Mouse (Mus musculus): ENCODE results near the gene Slc15a5.

The Slc15a5 gene

DNA sequence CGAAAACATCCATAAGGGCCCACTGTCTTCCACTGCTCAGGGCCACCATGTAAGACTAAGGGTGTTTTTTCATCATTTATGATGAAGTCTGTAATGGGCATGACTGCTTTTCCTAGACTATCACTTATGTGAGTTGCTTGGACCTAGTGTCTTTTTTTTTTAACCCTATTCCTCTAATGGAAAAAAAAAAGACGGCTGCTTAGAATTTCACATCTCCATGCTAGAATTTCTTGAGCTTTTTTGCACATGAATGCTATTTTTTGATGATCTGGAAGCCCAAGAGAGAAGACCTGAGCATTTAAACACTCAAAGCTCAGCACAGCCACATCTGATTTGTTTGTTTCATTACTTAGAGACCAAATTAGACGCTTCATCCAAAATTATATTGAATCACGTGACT is at the start of gene Slc15a5:
Slc15a5 (minus strand) TSS at position 101 of the 400 bp plus-strand sequence.
- DNase-seq (ENCODE audit: low read depth, low spot score) = no peak

DNA sequence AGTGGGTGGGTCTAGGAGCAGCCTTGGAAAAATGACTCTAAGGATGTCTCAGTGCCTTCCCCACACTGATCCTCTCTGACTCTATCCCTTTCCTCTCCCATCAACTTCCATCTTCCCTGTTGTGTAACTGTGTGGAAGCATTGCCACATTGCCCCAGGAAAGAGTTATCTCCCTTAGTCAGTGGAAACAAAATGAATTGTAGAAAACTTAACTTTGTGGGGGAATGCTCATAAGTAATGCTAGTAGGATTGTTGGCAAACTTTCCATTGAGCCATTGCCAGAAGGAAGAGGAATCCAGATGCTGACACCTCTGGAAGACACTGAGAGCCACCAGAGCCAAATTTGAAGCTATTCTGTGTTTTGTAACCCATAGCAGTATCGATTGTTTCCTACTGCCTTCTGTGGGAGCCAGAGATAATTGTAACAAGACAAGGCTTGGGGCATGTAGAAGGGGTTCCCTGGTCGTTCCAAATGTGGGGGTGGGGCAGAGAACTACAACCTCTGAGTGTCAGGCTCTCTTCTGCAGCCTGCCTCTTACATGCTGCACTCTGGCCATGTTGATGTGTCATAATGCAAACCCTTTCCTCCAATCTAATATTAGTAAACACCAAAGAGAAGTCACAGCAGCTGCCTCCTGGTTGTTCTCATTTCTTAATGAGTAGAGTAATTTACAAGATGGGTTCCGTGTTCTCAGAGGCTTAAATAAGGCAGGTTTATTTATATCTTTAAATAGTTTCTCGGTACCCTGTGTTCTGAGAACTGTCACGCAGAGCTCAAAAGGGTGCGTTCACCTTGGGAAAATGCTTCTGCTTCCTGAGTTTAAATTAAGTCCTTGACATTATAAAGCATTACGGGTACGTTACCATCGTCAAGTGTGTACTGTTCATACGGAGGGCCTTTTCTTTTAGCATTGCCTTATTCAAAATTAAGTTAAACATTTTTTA is 48.9 kb upstream of the Slc15a5 start:
- peak; percentile 27 for DNase-seq (ENCODE audit: low read depth, low spot score)

DNA sequence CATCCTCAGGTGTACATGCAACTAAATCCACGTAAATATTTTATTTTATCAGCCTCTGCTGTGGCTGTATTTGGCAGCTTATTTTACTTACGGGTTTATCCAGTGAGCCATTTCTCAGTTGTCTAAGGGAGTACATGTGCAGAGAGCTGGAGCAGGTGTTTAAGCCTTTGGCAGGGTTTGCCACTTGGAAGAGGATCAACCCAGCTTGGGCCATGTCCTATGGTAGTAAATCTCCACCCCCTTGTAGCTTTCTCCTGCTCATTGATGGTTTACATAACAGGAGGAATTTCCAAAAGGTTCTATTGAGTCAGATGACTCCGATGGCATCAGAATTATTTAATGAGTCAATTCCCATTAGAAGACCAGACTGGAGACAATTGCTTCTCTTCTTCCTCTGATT is 37.8 kb upstream of the Slc15a5 start:
- DNase-seq (ENCODE audit: low read depth, low spot score) = no peak

DNA sequence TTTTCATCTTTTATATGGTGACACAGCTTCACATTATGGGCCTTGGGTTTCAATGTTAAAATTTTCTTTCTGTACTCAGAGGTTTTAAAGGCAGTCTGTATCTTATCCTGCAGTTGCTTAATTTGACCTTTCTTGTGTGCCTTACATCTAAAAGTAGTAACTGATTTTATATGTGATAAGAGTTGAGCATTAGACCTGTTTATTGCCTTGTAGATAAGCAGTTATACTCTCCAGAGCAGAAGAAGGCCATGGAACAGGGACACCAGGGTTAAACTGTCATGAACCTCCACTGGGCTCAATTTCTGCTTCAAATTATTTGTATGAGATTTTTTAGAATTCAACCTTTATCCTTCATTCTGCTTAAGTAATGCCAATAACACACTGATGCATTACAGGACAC is 24.8 kb upstream of the Slc15a5 start:
- no peak for DNase-seq (ENCODE audit: low read depth, low spot score)

DNA sequence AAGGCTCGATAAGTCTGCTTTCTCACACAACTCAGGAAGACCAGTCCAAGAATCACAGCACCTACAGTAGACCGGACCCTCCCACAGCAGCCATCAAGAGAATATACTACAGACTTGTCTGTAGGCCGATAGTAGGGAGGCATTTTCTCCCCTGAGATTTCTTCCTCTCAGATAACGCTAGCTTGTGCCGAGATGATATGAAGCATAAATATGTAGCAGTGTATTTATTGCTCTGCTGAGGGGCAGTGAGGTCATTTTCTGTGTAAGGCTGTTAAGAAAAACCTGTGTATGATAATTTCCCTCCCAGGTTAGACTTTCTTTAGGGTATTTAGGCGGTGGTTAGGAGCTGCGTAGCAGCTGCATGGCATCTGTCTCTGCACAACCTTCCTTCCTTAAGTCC is 23.2 kb upstream of the Slc15a5 start:
- DNase-seq (ENCODE audit: low read depth, low spot score) = no peak

DNA sequence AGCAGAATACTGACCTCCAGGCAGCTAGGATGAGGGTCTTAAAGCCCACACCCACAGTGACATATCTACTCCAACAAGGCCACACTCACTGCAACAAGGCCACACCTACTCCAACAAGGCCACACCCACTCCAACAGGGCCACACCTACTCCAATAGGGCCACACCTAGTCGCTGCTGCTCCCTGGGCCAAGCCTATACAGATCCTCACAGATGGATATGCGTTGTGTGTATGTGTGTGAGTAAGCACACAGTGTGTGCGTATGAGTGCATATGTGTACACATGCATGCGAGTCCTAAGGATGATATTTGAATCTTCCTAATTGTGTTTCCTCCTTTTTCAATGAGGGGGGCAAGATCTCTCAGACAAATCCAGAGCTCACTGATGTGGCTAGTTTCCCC is 22.1 kb upstream of the Slc15a5 start:
- no peak for DNase-seq (ENCODE audit: low read depth, low spot score)

DNA sequence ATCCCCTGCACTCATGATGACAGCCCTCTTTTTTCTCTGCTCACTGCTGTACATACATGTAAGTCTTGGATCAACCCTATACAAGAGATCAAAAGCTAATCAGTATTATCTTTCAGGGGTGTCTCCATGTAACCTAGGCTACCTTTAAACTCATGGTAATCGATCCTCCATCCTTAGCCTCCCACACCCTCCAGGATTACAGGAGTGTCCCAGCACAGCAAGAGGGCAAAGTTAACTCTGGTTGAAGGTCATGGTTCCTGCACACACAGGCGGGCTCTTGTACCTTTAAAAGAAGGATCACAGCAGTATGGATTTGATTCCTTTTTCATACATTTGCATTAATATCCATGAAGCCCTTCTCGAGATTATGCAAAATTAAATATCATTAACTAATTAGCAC is 19.9 kb upstream of the Slc15a5 start:
- no peak for DNase-seq (ENCODE audit: low read depth, low spot score)

DNA sequence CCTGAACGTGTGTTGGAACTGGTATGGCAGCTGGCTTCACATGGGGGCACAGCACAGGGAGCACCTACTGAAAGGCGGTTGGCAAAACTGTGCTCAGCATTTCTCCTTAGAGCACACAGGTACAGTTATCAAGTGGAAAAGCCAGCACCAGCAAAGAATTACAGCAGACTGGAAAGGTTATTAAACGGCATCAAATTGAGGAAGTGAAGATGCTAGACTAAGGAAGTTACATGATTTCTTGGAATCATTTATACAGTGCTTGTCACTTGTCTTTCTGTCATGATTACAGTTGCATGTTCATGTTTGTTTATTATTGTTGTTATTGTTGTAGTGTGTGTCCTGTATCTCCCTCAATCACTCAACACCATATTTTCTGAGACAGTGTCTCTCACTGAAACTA is 15.3 kb upstream of the Slc15a5 start:
- no peak for DNase-seq (ENCODE audit: low read depth, low spot score)

DNA sequence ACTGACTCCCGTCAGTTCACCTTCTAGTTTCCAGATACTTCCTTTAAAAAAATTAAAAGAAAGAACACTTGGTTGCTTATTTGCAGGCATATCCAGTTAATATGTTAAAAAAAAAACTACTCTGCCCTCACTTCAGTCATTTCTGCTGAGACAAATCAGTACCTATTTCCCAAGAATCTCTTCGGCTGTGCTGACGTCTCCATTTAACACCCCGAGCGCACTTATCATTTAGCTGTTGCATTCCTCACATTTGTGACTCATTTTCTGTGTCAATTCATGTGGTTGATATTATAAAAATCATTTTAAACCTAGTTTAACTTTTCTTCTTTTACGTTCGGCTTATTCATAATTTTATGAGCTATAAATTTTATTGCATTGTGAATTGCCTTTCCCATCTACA is 12.7 kb upstream of the Slc15a5 start:
- DNase-seq (ENCODE audit: low read depth, low spot score) = no peak

DNA sequence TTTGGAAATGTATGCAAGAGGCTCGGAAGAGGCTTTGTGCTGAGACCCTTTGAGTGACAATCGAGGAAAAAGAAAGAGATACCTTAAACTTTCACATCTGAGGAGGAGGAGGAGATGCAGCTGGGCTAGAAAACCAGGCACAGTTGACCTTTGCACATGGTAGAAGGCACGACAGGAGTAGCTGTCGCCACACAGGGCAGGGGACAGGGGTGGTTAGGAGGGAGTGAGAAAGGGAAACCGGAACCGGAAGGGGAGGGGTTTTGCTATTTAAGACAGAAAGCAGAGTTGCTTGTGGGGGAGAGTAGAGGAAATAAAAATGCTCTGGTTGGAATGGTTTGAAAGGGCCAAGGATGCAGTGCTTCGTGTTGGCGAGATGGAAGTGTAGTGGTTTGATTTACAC is 9.4 kb upstream of the Slc15a5 start:
- DNase-seq (ENCODE audit: low read depth, low spot score) = no peak

DNA sequence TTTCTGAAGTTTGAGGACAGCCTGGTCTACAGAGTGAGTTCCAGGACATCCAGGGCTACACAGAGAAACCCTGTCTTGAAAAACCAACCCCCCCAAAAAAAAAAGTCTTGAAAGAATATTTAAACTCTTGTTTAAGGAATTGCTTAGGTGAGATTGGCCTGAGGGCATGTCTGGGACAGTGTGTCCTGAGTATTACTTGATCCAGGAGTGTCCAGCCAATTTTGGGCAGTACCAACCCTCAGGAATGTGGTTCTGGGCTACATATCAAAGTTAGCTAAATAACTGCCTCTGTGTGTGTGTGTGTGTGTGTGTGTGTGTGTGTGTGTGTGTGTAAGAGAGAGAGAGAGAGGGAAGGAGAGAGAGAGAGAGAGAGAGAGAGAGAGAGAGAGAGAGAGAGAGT is 6.7 kb upstream of the Slc15a5 start:
- DNase-seq (ENCODE audit: low read depth, low spot score) = peak; percentile 41

DNA sequence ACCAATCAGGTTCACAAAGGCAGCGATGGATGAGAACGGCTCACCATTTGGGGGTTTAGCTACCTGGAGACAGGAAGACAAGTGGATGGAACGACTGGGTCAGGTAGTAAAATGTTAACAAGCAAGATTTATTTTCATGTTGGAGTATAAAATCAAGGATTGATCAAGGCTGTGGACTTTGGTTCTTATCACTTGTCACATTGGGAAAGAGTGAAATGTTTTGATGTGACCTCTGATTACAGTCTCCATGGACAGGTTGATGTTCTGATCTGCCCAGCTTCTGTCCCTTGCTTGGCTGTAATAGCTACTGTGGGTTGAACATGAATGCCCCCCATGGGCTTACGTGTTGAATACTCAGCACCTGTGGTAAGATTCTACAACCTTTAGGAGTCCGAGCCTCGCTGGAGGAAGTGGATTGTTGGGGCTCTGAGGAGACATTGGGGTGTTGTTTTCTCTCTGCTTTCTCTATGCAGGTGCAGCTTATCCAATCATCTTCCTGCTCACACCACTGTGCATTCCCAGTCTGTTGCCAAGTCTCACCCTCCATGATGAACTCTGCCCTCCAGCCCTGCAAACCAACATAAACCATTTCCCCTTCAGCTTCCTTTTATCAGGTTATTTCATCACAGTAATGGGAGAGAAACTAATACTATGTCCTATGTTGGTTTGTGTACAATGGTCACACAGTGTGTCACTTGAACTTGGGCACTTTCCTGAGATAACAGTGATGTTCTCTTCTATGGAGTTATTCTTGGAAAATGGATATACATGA is 1.2 kb upstream of the Slc15a5 start:
- no peak for DNase-seq (ENCODE audit: low read depth, low spot score)

DNA sequence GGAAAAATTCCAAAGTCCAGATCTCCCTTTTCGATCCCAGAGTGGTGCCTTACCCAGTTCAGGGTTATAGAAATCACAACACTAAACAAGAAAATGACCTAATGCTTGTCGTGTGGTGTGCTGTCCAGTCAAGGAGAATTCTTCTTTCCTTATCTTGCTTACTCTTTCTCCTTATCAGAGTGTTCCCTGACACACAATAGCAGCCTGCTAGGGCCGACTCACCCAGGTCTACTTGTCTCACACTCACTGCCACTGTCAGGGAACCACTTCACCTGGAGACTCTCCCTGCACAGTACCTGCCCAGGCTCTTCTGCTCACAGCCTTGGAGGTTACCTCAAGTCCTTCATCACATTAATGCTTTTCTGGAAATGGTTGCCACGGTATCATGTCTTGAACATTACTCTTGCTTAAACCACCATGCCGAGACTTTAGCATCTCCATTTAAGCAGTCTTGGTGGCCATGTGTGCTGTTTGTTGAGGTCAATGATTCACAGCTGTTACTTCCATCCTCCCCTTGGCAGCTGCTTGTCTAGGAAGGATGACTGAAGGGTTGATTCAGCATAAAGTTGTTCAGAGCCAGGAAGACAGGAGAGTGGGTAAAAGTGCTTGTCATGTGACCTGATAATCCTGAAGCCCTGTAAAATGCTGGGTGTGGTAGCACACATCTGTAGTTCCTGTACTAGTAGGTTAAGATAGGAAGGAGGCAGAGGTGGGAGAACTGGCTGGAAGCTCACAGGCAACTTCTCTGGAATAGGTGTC is 1.9 kb downstream of the Slc15a5 start:
- no peak for DNase-seq (ENCODE audit: low read depth, low spot score)

DNA sequence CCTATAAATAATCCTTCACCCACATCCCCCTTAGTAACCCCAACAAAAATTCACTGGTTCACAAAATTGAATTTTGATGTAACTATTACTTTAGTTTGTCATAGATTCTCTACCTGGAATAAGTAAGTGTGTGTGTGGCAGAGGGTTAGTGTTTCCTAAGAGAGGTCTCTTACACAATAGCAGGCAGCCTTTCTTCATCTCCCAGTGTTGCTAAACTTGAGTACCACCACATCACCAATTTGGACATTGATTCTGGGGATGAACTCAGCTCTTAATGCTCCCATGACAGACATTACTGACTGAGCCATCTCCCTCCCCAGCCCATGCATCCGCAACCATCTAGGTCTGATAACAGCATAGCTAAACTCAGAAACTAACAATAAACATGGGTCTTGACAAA is 4.0 kb downstream of the Slc15a5 start:
- no peak for DNase-seq (ENCODE audit: low read depth, low spot score)

DNA sequence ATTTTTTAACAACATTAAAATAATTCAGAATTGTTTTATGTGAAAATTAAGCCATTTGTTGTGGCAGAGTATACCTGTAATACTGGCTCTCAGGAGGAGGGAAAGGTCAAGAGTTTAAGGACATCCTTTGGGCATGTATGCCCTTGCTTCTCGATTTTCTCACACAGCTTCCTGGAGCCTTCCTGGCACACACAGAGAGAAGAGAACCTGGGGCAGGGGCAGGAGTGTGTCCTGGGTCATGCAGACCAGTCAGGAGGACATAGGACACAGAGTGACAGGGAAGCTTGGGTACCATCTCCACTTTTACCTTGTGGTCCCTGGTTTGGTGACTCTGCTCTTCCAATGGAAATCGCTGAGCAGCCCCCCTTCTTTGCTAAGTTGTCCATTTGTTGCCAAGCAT is 6.2 kb downstream of the Slc15a5 start:
- no peak for DNase-seq (ENCODE audit: low read depth, low spot score)

DNA sequence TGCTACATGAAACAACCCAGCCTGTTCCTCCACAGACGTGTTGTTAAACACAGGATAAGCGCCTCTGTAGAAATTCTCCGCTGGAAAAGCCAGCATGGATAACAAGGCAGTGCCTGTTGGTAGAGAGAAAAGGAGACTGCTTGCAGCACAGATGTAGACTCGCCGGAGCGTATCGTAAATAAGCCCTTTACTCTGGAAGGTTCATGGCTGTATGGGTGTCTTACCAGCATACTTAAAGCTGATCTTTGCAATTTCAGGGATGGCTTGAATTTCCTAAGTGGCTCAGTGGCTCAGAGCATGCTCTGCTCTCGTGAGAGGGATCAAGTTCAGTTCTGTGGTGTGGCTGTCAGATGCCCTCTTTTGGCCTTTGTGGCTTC is 6.8 kb downstream of the Slc15a5 start:
- no peak for DNase-seq (ENCODE audit: low read depth, low spot score)

DNA sequence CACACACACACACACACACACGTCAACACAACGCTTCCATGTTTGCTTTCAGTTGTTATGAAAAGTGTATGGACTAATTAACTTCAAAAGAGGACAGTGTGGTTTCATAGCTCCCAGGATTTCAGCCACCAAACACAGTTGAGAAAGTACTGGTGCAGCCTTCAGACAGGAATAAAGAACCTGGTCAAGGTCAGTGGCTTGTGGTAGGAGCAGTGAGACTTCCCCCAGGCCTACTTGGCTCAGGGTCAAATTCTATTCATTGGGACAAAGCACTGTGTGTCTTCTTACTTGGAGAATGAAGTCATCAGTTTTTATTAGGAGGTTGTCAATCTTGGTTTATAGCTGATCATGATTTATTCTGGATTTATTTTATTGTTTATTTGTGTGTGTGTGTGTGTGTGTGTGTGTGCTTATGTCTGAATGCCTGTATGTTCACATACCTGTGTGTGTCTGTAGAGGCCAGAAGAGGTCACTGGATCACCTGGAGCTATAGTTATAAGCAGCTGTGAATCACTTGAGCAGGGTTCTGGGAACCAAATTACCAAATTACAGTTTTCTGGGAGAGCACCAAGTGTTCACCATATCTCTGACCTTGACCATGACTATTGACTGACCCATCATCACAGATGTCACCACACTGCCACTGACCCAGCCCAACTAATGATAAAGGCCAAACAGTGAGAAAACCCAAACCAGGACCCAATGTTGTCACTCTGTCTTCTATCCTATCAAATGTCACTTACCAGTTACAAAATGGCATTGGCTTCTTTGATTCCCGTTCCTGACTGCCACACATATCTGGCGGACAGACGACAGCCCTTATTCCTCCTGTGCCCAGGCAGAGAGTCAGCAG is 7.4 kb downstream of the Slc15a5 start:
- DNase-seq (ENCODE audit: low read depth, low spot score) = no peak

DNA sequence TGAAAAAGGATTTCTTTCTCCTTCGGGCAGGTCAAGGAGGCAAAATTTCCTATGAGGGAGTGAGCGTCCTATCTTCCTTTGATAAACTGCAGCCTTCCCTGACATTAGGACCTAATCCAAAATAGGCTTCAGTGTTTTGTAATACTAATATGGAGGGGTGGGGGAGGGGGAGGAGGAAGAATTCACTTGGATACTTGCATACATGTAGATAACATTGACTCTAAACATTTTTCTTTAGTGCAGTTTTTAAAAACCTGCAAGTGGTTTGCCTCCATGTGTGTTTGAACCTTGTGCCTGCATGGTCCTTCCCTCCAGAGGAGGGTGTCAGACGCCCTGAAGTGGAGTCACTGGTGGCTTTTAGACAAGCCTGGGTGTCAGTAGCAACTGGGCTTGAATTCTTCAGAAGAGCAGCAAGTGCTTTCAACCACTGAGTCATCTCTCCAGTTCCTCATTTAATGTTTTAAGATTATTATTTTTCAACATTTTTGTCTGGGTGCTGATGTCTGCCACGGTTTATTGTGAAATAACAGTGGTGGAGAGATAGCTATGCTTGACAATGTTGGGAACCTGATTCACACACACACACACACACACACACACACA is 8.1 kb downstream of the Slc15a5 start:
- no peak for DNase-seq (ENCODE audit: low read depth, low spot score)

DNA sequence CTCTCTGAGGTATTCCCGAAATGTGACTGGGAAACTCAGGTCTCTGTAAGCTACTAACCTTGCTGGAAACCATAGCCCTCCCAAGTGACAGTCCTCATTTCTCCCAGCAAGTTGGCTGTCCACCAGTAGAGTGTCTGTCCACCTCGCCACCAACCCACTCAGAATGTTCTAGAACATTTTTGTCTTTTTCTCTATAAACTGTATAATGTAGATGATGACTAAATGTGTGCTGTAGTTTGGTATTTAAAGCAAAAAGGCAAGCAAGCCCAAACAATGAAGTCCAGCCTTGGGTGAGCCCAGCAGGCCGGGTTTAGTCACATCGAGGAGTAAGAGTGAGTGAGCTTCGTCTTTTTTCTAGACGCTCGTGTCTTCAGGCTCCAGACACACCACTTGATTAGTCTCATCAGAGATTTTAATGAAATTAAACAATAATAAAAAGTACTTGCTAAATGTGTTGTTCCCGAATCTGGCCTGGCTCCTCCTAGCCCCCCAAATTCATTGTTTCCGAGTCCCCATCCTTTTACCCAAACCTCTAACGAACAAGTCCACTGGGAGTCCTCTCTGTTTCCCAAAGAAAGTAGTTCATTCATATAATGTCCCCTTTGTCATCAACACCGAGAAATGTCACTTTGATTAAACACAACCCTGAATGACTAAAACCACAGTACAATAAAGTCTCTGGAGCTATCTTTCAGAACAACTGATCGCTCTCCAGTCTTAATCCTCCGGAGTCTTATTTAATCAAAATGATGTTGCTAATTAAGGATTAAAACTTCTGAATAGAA is 8.8 kb downstream of the Slc15a5 start:
- DNase-seq (ENCODE audit: low read depth, low spot score) = no peak

DNA sequence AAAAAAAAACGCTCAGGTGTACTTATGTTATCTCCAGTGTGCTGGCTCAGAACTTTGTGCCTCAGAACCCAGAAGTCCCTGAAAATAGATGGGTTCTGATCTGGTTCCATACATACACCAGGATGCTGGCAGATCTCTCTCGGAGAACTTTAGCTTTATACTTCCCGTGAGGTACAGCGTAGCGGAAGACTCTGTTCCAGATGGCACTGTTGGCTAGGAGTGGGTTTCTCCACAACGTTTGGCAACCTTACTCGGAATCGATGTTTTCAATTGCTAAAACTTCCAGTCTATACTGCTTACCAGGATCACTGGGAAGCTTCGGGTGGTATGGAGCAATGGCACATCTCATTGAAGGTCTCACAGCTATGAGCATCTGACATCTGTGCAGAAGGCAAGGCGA is 9.8 kb downstream of the Slc15a5 start:
- no peak for DNase-seq (ENCODE audit: low read depth, low spot score)

Data from 3T3-L1 (cell line).